Mouse (Mus musculus): ENCODE measurements around the gene Serpina3k. TPM values are rescaled to one million over a fixed set of nuclear protein-coding genes. Genes with fewer than 3 reads are reported as not detected.

The Serpina3k gene
- polyA plus RNA-seq, 1 experiment from 2014 or later = not detected

Other genes starting within 250 kb of the Serpina3k start
- 0.06 TPM in 1 of 2 replicates, not detected in the other for gene Serpina5, start 237.4 kb upstream of the Serpina3k start, polyA plus RNA-seq (2015; fragmentation: Nextera tagmentation; extraction: Ambion mirVana)
- not detected in 2 replicates for gene Serpina3a, start 225.8 kb upstream of the Serpina3k start, polyA plus RNA-seq (2015; fragmentation: Nextera tagmentation; extraction: Ambion mirVana)
- not detected in 2 replicates for gene Serpina3b, start 210.5 kb upstream of the Serpina3k start, polyA plus RNA-seq (2015; fragmentation: Nextera tagmentation; extraction: Ambion mirVana)
- 0.12 TPM in 1 of 2 replicates, not detected in the other for gene Serpina3c, start 184.6 kb upstream of the Serpina3k start, polyA plus RNA-seq (2015; fragmentation: Nextera tagmentation; extraction: Ambion mirVana)
- 0.15 TPM in 1 of 2 replicates, not detected in the other for gene Serpina3f, start 123.9 kb upstream of the Serpina3k start, polyA plus RNA-seq (2015; fragmentation: Nextera tagmentation; extraction: Ambion mirVana)
- 1.6 and 4.4 TPM in 2 replicates for gene Serpina3g, start 102.2 kb upstream of the Serpina3k start, polyA plus RNA-seq (2015; fragmentation: Nextera tagmentation; extraction: Ambion mirVana)
- 0.19 and 0.65 TPM in 2 replicates for gene Serpina3i, start 75.4 kb upstream of the Serpina3k start, polyA plus RNA-seq (2015; fragmentation: Nextera tagmentation; extraction: Ambion mirVana)
- gene Serpina3j, start 23.9 kb upstream of the Serpina3k start, polyA plus RNA-seq (2015; fragmentation: Nextera tagmentation; extraction: Ambion mirVana) = 0.06 TPM in 1 of 2 replicates, not detected in the other
- not detected in 2 replicates for gene Serpina3m, start within 50 bp of the Serpina3k start, polyA plus RNA-seq (2015; fragmentation: Nextera tagmentation; extraction: Ambion mirVana)
- 0.14 TPM in 1 of 2 replicates, not detected in the other for gene Serpina3n, start 68.2 kb downstream of the Serpina3k start, polyA plus RNA-seq (2015; fragmentation: Nextera tagmentation; extraction: Ambion mirVana)
- gene Gsc, start 134.8 kb downstream of the Serpina3k start, polyA plus RNA-seq (2015; fragmentation: Nextera tagmentation; extraction: Ambion mirVana) = 0.31 TPM in 1 of 2 replicates, not detected in the other

All from lung, embryonic 15.5 days (tissue).